Mouse (Mus musculus) forebrain, embryonic 11.5 days (tissue): ENCODE data around the gene Olfr1200. TPM values are rescaled to one million over a fixed set of nuclear protein-coding genes. Genes with fewer than 3 reads are reported as not detected.

ENCODE experiments used
- polyA plus RNA-seq: library from polyadenylated mRNA; unstranded; fragments of >200 nt; fragmentation: Nextera tagmentation; extraction: Ambion mirVana; gene quantifications from 2 replicates; pipeline ENCODE4 v1.2.1, GENCODE M21; 2014

Olfr1200 gene
- polyA plus RNA-seq, 1 experiment from 2014 or later = not detected

Other genes with a start within 250 kb of the Olfr1200 start
- not detected in 2 replicates for gene Olfr1188, start 213.6 kb downstream of the Olfr1200 start, polyA plus RNA-seq
- gene Olfr1189, start 184.0 kb downstream of the Olfr1200 start, polyA plus RNA-seq = not detected in 2 replicates
- gene Olfr1191-ps1, start 129.9 kb downstream of the Olfr1200 start, polyA plus RNA-seq = not detected in 2 replicates
- gene Olfr1192-ps1, start 122.0 kb downstream of the Olfr1200 start, polyA plus RNA-seq = not detected in 2 replicates
- not detected in 2 replicates for gene Olfr1193, start 94.9 kb downstream of the Olfr1200 start, polyA plus RNA-seq
- gene Olfr1195, start 81.3 kb downstream of the Olfr1200 start, polyA plus RNA-seq = not detected in 2 replicates
- not detected in 2 replicates for gene Olfr1196, start 65.9 kb downstream of the Olfr1200 start, polyA plus RNA-seq
- gene Olfr1197, start 38.1 kb downstream of the Olfr1200 start, polyA plus RNA-seq = not detected in 2 replicates
- gene Olfr1198, start 19.1 kb downstream of the Olfr1200 start, polyA plus RNA-seq = not detected in 2 replicates
- not detected in 2 replicates for gene Olfr1199, start 10.0 kb downstream of the Olfr1200 start, polyA plus RNA-seq
- gene Olfr1201, start 22.5 kb upstream of the Olfr1200 start, polyA plus RNA-seq = not detected in 2 replicates
- not detected in 2 replicates for gene Olfr1202, start 44.0 kb upstream of the Olfr1200 start, polyA plus RNA-seq
- not detected in 2 replicates for gene Olfr1205, start 59.2 kb upstream of the Olfr1200 start, polyA plus RNA-seq
- not detected in 2 replicates for gene Olfr1204, start 78.8 kb upstream of the Olfr1200 start, polyA plus RNA-seq
- not detected in 2 replicates for gene Olfr1206, start 92.7 kb upstream of the Olfr1200 start, polyA plus RNA-seq
- gene Olfr1208, start 131.8 kb upstream of the Olfr1200 start, polyA plus RNA-seq = not detected in 2 replicates
- not detected in 2 replicates for gene Olfr1209, start 144.7 kb upstream of the Olfr1200 start, polyA plus RNA-seq
- gene Olfr1211, start 167.6 kb upstream of the Olfr1200 start, polyA plus RNA-seq = not detected in 2 replicates
- gene Olfr1212, start 183.5 kb upstream of the Olfr1200 start, polyA plus RNA-seq = not detected in 2 replicates
- not detected in 2 replicates for gene Gm13762, start 209.8 kb upstream of the Olfr1200 start, polyA plus RNA-seq
- gene Olfr1214, start 222.2 kb upstream of the Olfr1200 start, polyA plus RNA-seq = not detected in 2 replicates
- not detected in 2 replicates for gene Olfr1215, start 236.5 kb upstream of the Olfr1200 start, polyA plus RNA-seq
- not detected in 2 replicates for gene Olfr1216, start 247.9 kb upstream of the Olfr1200 start, polyA plus RNA-seq